Mouse (Mus musculus) hindbrain, embryonic 14.5 days (tissue): ENCODE results near the gene Cct7. TPM values are rescaled to one million over a fixed set of nuclear protein-coding genes. Genes with fewer than 3 reads are reported as not detected.

Source experiments
- ATAC-seq: fragments of 200-750 bp; cut with Nextera tagmentation; 2 replicates; pipeline ENCODE4 v1.8.0; 2017; ENCODE audit warnings: moderate number of reproducible peaks, mild to moderate bottlenecking, moderate TSS enrichment, moderate library complexity; ENCODE audit not compliant: low FRiP score
- DNase-seq: peaks from one replicate; pipeline ENCODE4 v3.0.0-alpha.2; 2015; ENCODE audit warnings: low spot score
- H3K27ac ChIP-seq: fragments of 300-500 bp; sonication (generic); 2 replicates; pipeline ENCODE4 v1.5.1; 2014; ENCODE audit warnings: mild to moderate bottlenecking, moderate library complexity
- H3K27me3 ChIP-seq: fragments of 300-500 bp; sonication (generic); 2 replicates; pipeline ENCODE4 v1.6.1; 2014; ENCODE audit warnings: mild to moderate bottlenecking, low read length, mixed read lengths; ENCODE audit not compliant: control insufficient read depth, insufficient read depth
- H3K36me3 ChIP-seq: fragments of 300-500 bp; sonication (generic); replicated peaks from 2 replicates; pipeline ENCODE4 v1.6.1; 2014; ENCODE audit not compliant: control insufficient read depth, insufficient read depth
- H3K4me1 ChIP-seq: fragments of 300-500 bp; sonication (generic); replicated peaks from 2 replicates; pipeline ENCODE4 v1.6.1; 2014; ENCODE audit warnings: antibody characterized with exemption, low read length, mixed read lengths; ENCODE audit not compliant: control insufficient read depth, insufficient read depth
- H3K4me2 ChIP-seq: fragments of 300-500 bp; sonication (generic); replicated peaks from 2 replicates; pipeline ENCODE4 v1.6.1; 2014; ENCODE audit warnings: mild to moderate bottlenecking, moderate library complexity
- H3K4me3 ChIP-seq: fragments of 300-500 bp; sonication (generic); replicated peaks from 2 replicates; pipeline ENCODE4 v1.5.1; 2014; ENCODE audit warnings: mild to moderate bottlenecking, low read length
- H3K9ac ChIP-seq: fragments of 300-500 bp; sonication (generic); 2 replicates; pipeline ENCODE4 v1.6.1; 2014
- H3K9me3 ChIP-seq: fragments of 300-500 bp; sonication (generic); 2 replicates; pipeline ENCODE4 v1.6.1; 2016; ENCODE audit warnings: low read length; ENCODE audit not compliant: control insufficient read depth
- WGBS: fragments of 180-500 bp; shearing (Covaris S2); extraction: QIAGEN DNeasy Blood & Tissue Kit; methylation state at CpG from one replicate; pipeline ENCODE4 v1.1.7; 2014; 5-methylcytosine and 5-hydroxymethylcytosine counted together
- polyA plus RNA-seq: library from polyadenylated mRNA; unstranded; fragments of >200 nt; fragmentation: Nextera tagmentation; extraction: Ambion mirVana; gene quantifications from 2 replicates; pipeline ENCODE4 v1.2.1, GENCODE M21; 2014

The Cct7 gene
- polyA plus RNA-seq, 1 experiment from 2014 or later, result 566 TPM

GRCm38 (mm10) chr6:85431842-85432431 lies 19.4 kb upstream of the Cct7 start, which contains the start of gene Smyd5:
Gene Smyd5, plus strand, starts transcription at chr6:85431989.
- Histone ChIP-seq H3K27me3 (no peaks in the 10 kb centered on the region), H3K9me3 (no peaks in the 10 kb centered on the region), H3K4me2 (peak within 1 kb of the TSS; percentile 77), H3K36me3 (no peaks in the 10 kb centered on the region), H3K9ac (peak within 1 kb of the TSS; percentile 72), H3K4me1 (peaks cover 9% of the 10 kb centered on the region), H3K4me3 (peak within 1 kb of the TSS; percentile 83), H3K27ac (no peak within 1 kb of the TSS)
- DNase-seq (peak; percentile 76), ATAC-seq (peak; percentile 86)
- WGBS, result under 1% methylated on average over 39 of the region's 39 CpGs

DNA sequence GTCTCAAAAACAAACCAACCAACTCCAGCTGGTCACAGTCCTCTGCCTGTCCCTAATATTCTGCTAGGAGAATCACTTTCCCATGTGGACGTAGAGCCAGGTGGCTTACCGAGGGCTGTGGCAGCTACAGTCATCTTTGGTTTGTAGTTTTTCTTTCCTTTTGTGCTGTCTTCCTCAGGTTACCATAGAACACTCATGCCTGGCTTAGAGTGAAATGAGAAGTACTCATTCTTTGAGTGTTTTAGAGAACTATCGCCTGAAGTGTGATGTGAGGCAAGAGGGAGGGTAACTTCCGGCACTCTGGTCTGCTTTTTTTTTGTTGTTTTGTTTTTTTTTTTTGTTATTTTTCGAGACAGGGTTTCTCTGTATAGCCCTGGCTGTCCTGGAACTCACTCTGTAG lies 17.4 kb upstream of the Cct7 start:
- H3K27me3 ChIP-seq, result no peaks in the 10 kb centered on the region
- H3K27ac ChIP-seq, result no peak overlapping the region
- no peaks in the 10 kb centered on the region for H3K9me3 ChIP-seq
- no peak overlapping the region for H3K4me3 ChIP-seq
- 82% methylated on average over 5 of the region's 5 CpGs for WGBS
- no peak overlapping the region for H3K9ac ChIP-seq
- H3K4me2 ChIP-seq, result no peak overlapping the region
- ATAC-seq (no peak), DNase-seq (no peak)
- peaks cover 9% of the 10 kb centered on the region for H3K4me1 ChIP-seq
- H3K36me3 ChIP-seq, result peaks cover 8% of the 10 kb centered on the region

DNA sequence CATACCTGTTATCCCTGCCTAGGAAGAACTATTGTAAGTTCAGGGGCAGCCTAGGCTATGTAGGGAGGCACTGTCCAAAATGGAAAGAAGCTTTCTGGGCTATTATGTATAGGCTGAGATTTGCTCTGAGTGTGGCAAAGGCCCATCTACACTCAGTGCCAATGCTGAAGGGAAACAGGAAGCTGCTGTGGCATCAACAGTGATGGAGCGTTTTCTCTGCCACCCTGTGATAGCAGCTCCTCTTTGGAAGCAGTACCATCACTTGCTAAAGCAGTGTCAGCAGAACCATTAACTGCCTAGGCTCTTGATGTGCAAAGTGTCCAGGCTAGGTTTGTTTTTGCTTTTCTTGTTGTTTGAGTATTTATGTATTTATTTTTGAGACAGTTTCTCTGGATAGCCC lies 15.1 kb upstream of the Cct7 start:
- H3K4me2 ChIP-seq, result no peak overlapping the region
- H3K9ac ChIP-seq, result no peak overlapping the region
- WGBS, result 96% methylated on average over 1 of the region's 1 CpGs
- H3K4me3 ChIP-seq, result no peak overlapping the region
- no peak for DNase-seq
- H3K27me3 ChIP-seq, result no peaks in the 10 kb centered on the region
- peaks cover 9% of the 10 kb centered on the region for H3K4me1 ChIP-seq
- no peak overlapping the region for H3K27ac ChIP-seq
- peaks cover 31% of the 10 kb centered on the region for H3K36me3 ChIP-seq
- no peak for ATAC-seq
- no peaks in the 10 kb centered on the region for H3K9me3 ChIP-seq

GRCm38 (mm10) chr6:85436631-85437030 lies 14.7 kb upstream of the Cct7 start:
- Histone ChIP-seq H3K9ac (no peak overlapping the region), H3K4me2 (no peak overlapping the region), H3K27ac (no peak overlapping the region), H3K9me3 (no peaks in the 10 kb centered on the region), H3K27me3 (no peaks in the 10 kb centered on the region), H3K36me3 (peaks cover 35% of the 10 kb centered on the region), H3K4me3 (no peak overlapping the region), H3K4me1 (peaks cover 9% of the 10 kb centered on the region)
- DNase-seq (no peak), ATAC-seq (no peak)
- 91% methylated on average over 5 of the region's 6 CpGs for WGBS

DNA sequence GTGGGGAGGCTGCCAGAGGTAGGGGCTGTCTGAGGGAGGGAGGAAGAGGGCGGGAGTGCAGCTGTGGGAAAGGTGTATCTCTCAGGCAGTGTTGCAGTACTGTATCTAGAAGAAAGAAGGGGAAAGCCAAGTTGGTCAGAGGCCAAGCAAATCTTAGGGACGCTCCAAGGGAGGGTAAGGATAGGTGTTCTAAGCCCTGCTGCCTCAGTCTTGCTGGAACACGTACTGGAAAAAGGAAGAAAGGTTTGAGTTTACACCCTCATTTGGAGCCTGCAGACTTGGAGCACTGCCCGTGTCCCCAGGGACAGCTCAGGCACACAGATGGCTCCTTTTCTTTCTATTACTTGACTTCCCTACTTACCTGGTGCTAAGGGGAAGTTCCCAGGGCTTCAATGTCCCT lies 10.2 kb upstream of the Cct7 start:
- no peak overlapping the region for H3K4me3 ChIP-seq
- WGBS, result 94% methylated on average over 4 of the region's 4 CpGs
- ATAC-seq (no peak), DNase-seq (no peak)
- no peak overlapping the region for H3K4me2 ChIP-seq
- H3K36me3 ChIP-seq, result peaks cover 75% of the 10 kb centered on the region
- no peaks in the 10 kb centered on the region for H3K9me3 ChIP-seq
- no peaks in the 10 kb centered on the region for H3K27me3 ChIP-seq
- H3K9ac ChIP-seq, result no peak overlapping the region
- no peaks in the 10 kb centered on the region for H3K4me1 ChIP-seq
- H3K27ac ChIP-seq, result no peak overlapping the region

DNA sequence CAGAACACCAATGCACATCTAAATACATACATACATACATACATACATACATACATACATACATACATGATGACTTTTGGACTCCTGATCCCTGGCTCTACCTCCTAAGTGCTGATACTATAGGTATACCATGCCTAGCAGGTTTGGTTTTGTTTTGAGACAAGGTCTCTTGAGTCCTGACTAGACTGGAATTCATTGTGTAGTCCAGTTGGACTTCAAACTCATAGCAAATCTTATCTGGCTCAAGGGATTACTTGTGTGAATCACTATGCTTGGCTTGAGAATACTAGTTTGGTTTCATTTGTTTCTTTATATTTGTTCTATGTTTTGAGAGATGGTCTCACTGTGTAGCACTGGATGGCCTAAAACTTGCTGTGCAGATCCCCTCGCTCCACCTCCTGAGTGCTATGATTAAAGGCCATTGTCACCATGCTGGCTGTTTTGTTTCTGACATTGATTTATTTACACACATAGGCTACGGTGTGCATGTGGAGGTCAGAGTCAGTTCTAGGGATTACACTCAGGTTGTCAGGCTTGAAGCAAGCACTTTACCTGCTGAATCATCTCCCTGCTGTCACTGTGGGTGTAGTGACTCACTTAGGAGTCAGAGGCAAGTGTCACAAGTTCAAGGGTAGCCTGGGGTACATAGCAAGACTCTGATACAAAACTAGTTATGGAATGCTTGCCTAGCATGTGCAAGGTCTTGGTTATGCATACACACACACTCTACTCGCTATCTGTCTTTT lies 7.7 kb upstream of the Cct7 start:
- no peaks in the 10 kb centered on the region for H3K27me3 ChIP-seq
- 87% methylated on average over 3 of the region's 3 CpGs for WGBS
- no peak overlapping the region for H3K4me2 ChIP-seq
- no peak for DNase-seq
- H3K4me1 ChIP-seq, result no peaks in the 10 kb centered on the region
- H3K27ac ChIP-seq, result no peak overlapping the region
- H3K9me3 ChIP-seq, result no peaks in the 10 kb centered on the region
- H3K4me3 ChIP-seq, result no peak overlapping the region
- no peak overlapping the region for H3K9ac ChIP-seq
- no peak for ATAC-seq
- peaks cover 83% of the 10 kb centered on the region for H3K36me3 ChIP-seq

DNA sequence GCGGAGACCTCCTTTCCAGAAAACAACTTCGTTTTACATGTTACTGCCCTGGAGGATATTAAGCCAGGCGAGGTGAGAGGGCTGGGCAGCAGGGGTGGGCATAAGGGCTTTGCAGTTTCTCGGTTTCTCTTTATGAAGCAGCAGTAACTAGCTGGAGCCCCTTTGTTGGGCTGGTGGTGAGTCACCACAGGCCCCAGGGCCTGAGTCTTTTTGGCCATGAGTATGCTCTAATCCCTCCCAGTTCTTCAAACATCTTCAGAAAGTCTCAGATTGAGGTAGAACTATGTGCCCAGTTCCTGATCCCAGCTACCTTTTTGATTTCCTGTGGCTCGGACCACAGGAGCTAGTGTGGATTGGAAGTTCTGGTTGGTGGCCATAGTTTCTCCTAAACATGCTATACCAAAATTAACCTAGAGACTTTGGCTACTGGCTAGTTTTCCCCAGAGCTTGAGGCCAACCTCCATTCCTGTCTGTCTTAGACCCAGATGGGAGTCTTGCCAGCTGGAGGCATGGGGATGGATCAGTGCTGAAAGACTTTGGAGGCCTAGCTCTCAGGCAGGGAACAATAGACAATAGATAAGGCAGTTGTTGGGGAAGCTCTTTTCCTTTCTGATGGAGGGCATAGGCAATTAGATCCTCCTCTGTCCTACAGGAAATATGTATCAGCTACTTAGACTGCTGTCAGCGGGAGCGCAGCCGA lies 6.9 kb upstream of the Cct7 start:
- no peak overlapping the region for H3K4me3 ChIP-seq
- H3K9me3 ChIP-seq, result no peaks in the 10 kb centered on the region
- 95% methylated on average over 8 of the region's 8 CpGs for WGBS
- ATAC-seq (no peak), DNase-seq (no peak)
- H3K9ac ChIP-seq, result no peak overlapping the region
- H3K36me3 ChIP-seq, result peaks cover 75% of the 10 kb centered on the region
- H3K27ac ChIP-seq, result no peak overlapping the region
- no peaks in the 10 kb centered on the region for H3K4me1 ChIP-seq
- H3K4me2 ChIP-seq, result no peak overlapping the region
- no peaks in the 10 kb centered on the region for H3K27me3 ChIP-seq

DNA sequence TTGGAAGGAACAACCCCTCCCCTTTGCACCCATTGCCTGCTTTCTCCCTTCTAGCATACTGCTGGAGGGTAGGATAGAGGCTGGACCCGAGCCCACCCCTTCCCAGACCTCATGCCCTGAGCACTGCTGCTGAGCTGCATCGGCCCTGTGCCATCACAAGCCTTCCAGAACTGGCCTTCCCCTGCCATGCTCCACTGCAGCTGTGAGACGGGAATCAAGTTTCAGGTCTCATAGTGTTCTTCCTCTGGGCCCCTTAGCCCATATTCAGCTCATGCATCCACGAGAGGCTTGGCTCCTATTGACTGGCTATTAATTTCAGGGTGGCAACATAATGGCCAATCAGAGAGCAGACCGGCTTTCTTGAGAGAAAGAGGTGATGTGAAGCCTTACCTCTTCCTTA lies 6.0 kb upstream of the Cct7 start:
- no peaks in the 10 kb centered on the region for H3K9me3 ChIP-seq
- no peak overlapping the region for H3K4me3 ChIP-seq
- H3K27me3 ChIP-seq, result no peaks in the 10 kb centered on the region
- peaks cover 68% of the 10 kb centered on the region for H3K36me3 ChIP-seq
- no peak overlapping the region for H3K27ac ChIP-seq
- H3K4me1 ChIP-seq, result no peaks in the 10 kb centered on the region
- ATAC-seq (no peak), DNase-seq (no peak)
- no peak overlapping the region for H3K9ac ChIP-seq
- WGBS, result 86% methylated on average over 5 of the region's 5 CpGs
- H3K4me2 ChIP-seq, result no peak overlapping the region

- Histone ChIP-seq H3K4me2 (no peak overlapping the region), H3K36me3 (peaks cover 47% of the 10 kb centered on the region), H3K9me3 (no peaks in the 10 kb centered on the region), H3K4me3 (no peak overlapping the region), H3K27me3 (no peaks in the 10 kb centered on the region), H3K4me1 (no peaks in the 10 kb centered on the region), H3K27ac (no peak overlapping the region), H3K9ac (no peak overlapping the region)
- no peak for ATAC-seq
- 92% methylated on average over 6 of the region's 6 CpGs for WGBS
- no peak for DNase-seq
These were observed 4.0 kb upstream of the Cct7 start for GRCm38 (mm10) chr6:85447351-85447750.
